In genomic region chr9:121704646-121705625, GRCm38 (mm10) we compare ENCODE assay signal across 8 mouse cellular contexts. TPM values are rescaled to one million over a fixed set of nuclear protein-coding genes. Genes with fewer than 3 reads are reported as not detected.
DNase-seq lines count a peak whose midpoint lies in the region; ATAC-seq lines count a peak whose summit lies in the region.

Gene Sec22c, minus strand, starts transcription at chr9:121705490.

- H3K4me3 ChIP-seq in brown adipose tissue, adult 24 weeks (ENCODE audit: insufficient read depth, low read depth, low read length), result peak within 1 kb of the TSS; percentile 71
- H3K4me3 ChIP-seq in heart, embryonic 14.5 days (ENCODE audit: control insufficient read depth in 1 of 2, insufficient read depth in 1 of 2, low read depth in 1 of 2, low read length in 2 of 2), result peak within 1 kb of the TSS; percentile 65 to 74
- peak within 1 kb of the TSS; percentile 83 for H3K4me3 ChIP-seq in liver, embryonic 13.5 days (replicated peaks)
- H3K4me3 ChIP-seq in stomach, embryonic 16.5 days (replicated peaks; ENCODE audit: low read length), result peak within 1 kb of the TSS; percentile 88

- H3K4me2 ChIP-seq in heart, embryonic 14.5 days (ENCODE audit: low read length), result peak within 1 kb of the TSS; percentile 80
- H3K4me2 ChIP-seq in liver, embryonic 13.5 days, result peak within 1 kb of the TSS; percentile 84
- peak within 1 kb of the TSS; percentile 88 for H3K4me2 ChIP-seq in stomach, embryonic 16.5 days (ENCODE audit: low read depth, low read length)

- no peaks in the 10 kb centered on the region for H3K27me3 ChIP-seq in heart, embryonic 14.5 days (ENCODE audit: control insufficient read depth, insufficient read depth, low read length)
- H3K27me3 ChIP-seq in liver, embryonic 13.5 days, result no peaks in the 10 kb centered on the region
- no peaks in the 10 kb centered on the region for H3K27me3 ChIP-seq in stomach, embryonic 16.5 days (ENCODE audit: control insufficient read depth, insufficient read depth, low read length)

- peak; percentile 95 for ATAC-seq in heart, embryonic 14.5 days (ENCODE audit: insufficient number of reproducible peaks, insufficient read depth, low FRiP score, low read depth)
- peak; percentile 94 for ATAC-seq in liver, embryonic 13.5 days (ENCODE audit: low read depth)
- peak; percentile 96 for ATAC-seq in stomach, embryonic 16.5 days (ENCODE audit: insufficient read depth, low FRiP score)

- WGBS in heart, embryonic 14.5 days, result 1% methylated on average over 68 of the region's 69 CpGs
- WGBS in liver, embryonic 13.5 days (ENCODE audit: insufficient replicate concordance), result under 1% methylated on average over 63 of the region's 69 CpGs
- under 1% methylated on average over 69 of the region's 69 CpGs for WGBS in stomach, embryonic 16.5 days

- H3K9ac ChIP-seq in heart, embryonic 14.5 days (ENCODE audit: low read length), result peak within 1 kb of the TSS; percentile 68
- H3K9ac ChIP-seq in liver, embryonic 13.5 days, result peak within 1 kb of the TSS; percentile 79
- peak within 1 kb of the TSS; percentile 83 for H3K9ac ChIP-seq in stomach, embryonic 16.5 days (ENCODE audit: low read length)

- H3K9me3 ChIP-seq in heart, embryonic 14.5 days (ENCODE audit: control insufficient read depth, low read length), result no peaks in the 10 kb centered on the region
- no peaks in the 10 kb centered on the region for H3K9me3 ChIP-seq in liver, embryonic 13.5 days (replicated peaks)
- no peaks in the 10 kb centered on the region for H3K9me3 ChIP-seq in stomach, embryonic 16.5 days (replicated peaks; ENCODE audit: control insufficient read depth, low read length)

- peak; percentile 92 for DNase-seq in CD4-positive, CD25-positive, alpha-beta regulatory T cell, adult 2 months (ENCODE audit: low read depth, low spot score)
- peak; percentile 94 for DNase-seq in fibroblast of lung, adult 2 months (ENCODE audit: low read depth)
- DNase-seq in kidney, postnatal 14 days, result peak; percentile 95
- peak; percentile 85 for DNase-seq in liver, embryonic 13.5 days
- DNase-seq in neural tube, embryonic 10.5 days (ENCODE audit: extremely low spot score, low spot score), result peak; percentile 90

- no peaks in the 10 kb centered on the region for H3K36me3 ChIP-seq in heart, embryonic 14.5 days (ENCODE audit: control insufficient read depth, insufficient read depth, low read length)
- H3K36me3 ChIP-seq in liver, embryonic 13.5 days, result no peaks in the 10 kb centered on the region
- no peaks in the 10 kb centered on the region for H3K36me3 ChIP-seq in stomach, embryonic 16.5 days (ENCODE audit: control insufficient read depth, insufficient read depth, low read length)

- H3K27ac ChIP-seq in brown adipose tissue, adult 24 weeks (replicated peaks; ENCODE audit: low read depth, low read length), result peak within 1 kb of the TSS; percentile 35
- peak within 1 kb of the TSS; percentile 4 to 56; a peak in 3 of 4 replicates for H3K27ac ChIP-seq in heart, embryonic 14.5 days (replicated peaks in 1 of 2; ENCODE audit: control insufficient read depth in 1 of 2, insufficient read depth in 1 of 2, low read depth in 2 of 2, low read length in 2 of 2)
- H3K27ac ChIP-seq in liver, embryonic 13.5 days, result peak within 1 kb of the TSS; percentile 96
- peak within 1 kb of the TSS; percentile 89 for H3K27ac ChIP-seq in stomach, embryonic 16.5 days (ENCODE audit: low read length)

- no peaks in the 10 kb centered on the region for H3K4me1 ChIP-seq in brown adipose tissue, adult 24 weeks (ENCODE audit: control insufficient read depth, insufficient read depth, insufficient read length, low read length)
- peaks cover 10 to 23% of the 10 kb centered on the region in 2 experiments for H3K4me1 ChIP-seq in heart, embryonic 14.5 days (ENCODE audit: control insufficient read depth in 2 of 2, insufficient read depth in 2 of 2, low read length in 2 of 2)
- peaks cover 58% of the 10 kb centered on the region for H3K4me1 ChIP-seq in liver, embryonic 13.5 days (replicated peaks)
- peaks cover 16% of the 10 kb centered on the region for H3K4me1 ChIP-seq in stomach, embryonic 16.5 days (ENCODE audit: control insufficient read depth, insufficient read depth, low read length)

RNA-seq across cellular contexts. Expression of gene Sec22c, which starts in this region (rescaled TPM):
- 2.1 and 2.8 TPM in 2 replicates for polyA plus RNA-seq in brown adipose tissue, adult 24 weeks (2012; ENCODE audit: insufficient read depth, insufficient read length, missing spikeins)
- polyA plus RNA-seq in heart, embryonic 14.5 days (2014; fragmentation: Nextera tagmentation; extraction: Ambion mirVana), result 4.4 and 4.9 TPM in 2 replicates
- 3.7 and 3.9 TPM in 2 replicates for polyA plus RNA-seq in liver, embryonic 13.5 days (2015; fragmentation: Nextera tagmentation; extraction: Ambion mirVana)
- 8.8 and 9.4 TPM in 2 replicates for polyA plus RNA-seq in stomach, embryonic 16.5 days (2015; fragmentation: Nextera tagmentation; extraction: Ambion mirVana)

Comparison
In these comparisons a context has a peak if more than half of its experiments do, and no peak if none do; other contexts are left out.
1. Peak in every context shown above with its lines: DNase-seq, ATAC-seq, H3K4me3 ChIP-seq and H3K27ac ChIP-seq.
2. H3K27ac ChIP-seq: peak in every context shown above with its lines; median percentile 96 in liver, embryonic 13.5 days; 89 in stomach, embryonic 16.5 days; 35 in brown adipose tissue, adult 24 weeks; 30 in heart, embryonic 14.5 days.